Comparison of ENCODE assay signal across 9 mouse cellular contexts in genomic region chr9:73192271-73192785, GRCm38 (mm10).
DNase-seq lines count a peak whose midpoint lies in the region; ATAC-seq and TF ChIP-seq lines count a peak whose summit lies in the region.
"Had no signal": no experiment of that assay in that cellular context is flagged by ENCODE, and none has a peak within 500 bp of the region (broad histone marks: within the 10 kb centered on the region; RNA-seq: fewer than 3 reads in every experiment).

No protein-coding gene starts in this region.

- no peak overlapping the region for H3K9ac ChIP-seq in kidney, postnatal 0 days (ENCODE audit: low read depth, low read length)
- peak overlapping the region; percentile 25; the same call in 1 of the 2 replicates for H3K9ac ChIP-seq in embryonic facial prominence, embryonic 11.5 days (replicated peaks; ENCODE audit: low read length)
- no peak overlapping the region for H3K9ac ChIP-seq in midbrain, embryonic 14.5 days (replicated peaks; ENCODE audit: low read length)

- H3K9me3 ChIP-seq in kidney, postnatal 0 days (replicated peaks; ENCODE audit: low read length): no peaks in the 10 kb centered on the region
- H3K9me3 ChIP-seq in embryonic facial prominence, embryonic 11.5 days (replicated peaks; ENCODE audit: control insufficient read depth, low read length): no peaks in the 10 kb centered on the region
- H3K9me3 ChIP-seq in midbrain, embryonic 14.5 days (ENCODE audit: control insufficient read depth, low read length): no peaks in the 10 kb centered on the region

- no peak for TF ChIP-seq CTCF in kidney, postnatal 0 days (IDR thresholded peaks at IDR 0.05; ENCODE audit: low read depth)

- 23% methylated on average over 11 of the region's 11 CpGs for WGBS in kidney, postnatal 0 days
- 21% methylated on average over 11 of the region's 11 CpGs for WGBS in embryonic facial prominence, embryonic 11.5 days
- WGBS in midbrain, embryonic 14.5 days: 20% methylated on average over 11 of the region's 11 CpGs

- DNase-seq in kidney, postnatal 0 days (ENCODE audit: low spot score): no peak
- no peak for DNase-seq in kidney, adult 9 months
- peak; percentile 57 for DNase-seq in embryonic facial prominence, embryonic 11.5 days (ENCODE audit: low spot score)
- DNase-seq in midbrain, embryonic 14.5 days: peak; percentile 47
- DNase-seq in right cerebral cortex, adult 2 months (ENCODE audit: low spot score in 2 of 2): no peak
- no peak for DNase-seq in thymus, postnatal 36 days
- DNase-seq: kidney, adult 18-20 months had no signal

- no peaks in the 10 kb centered on the region for H3K4me1 ChIP-seq in kidney, postnatal 0 days (replicated peaks; ENCODE audit: insufficient read depth, low read length)
- H3K4me1 ChIP-seq in embryonic facial prominence, embryonic 11.5 days (ENCODE audit: control insufficient read depth, insufficient read depth, low read length): peaks cover 2% of the 10 kb centered on the region; the same call in 1 of the 2 replicates
- peaks cover 4% of the 10 kb centered on the region; the same call in 1 of the 2 replicates for H3K4me1 ChIP-seq in midbrain, embryonic 14.5 days (ENCODE audit: control insufficient read depth, insufficient read depth, low read length)

- H3K27ac ChIP-seq in kidney, postnatal 0 days: no peak overlapping the region
- no peak overlapping the region for H3K27ac ChIP-seq in embryonic facial prominence, embryonic 11.5 days (replicated peaks; ENCODE audit: low read depth, low read length)
- no peak overlapping the region for H3K27ac ChIP-seq in midbrain, embryonic 14.5 days (replicated peaks; ENCODE audit: low read depth, low read length)

- H3K4me2 ChIP-seq in kidney, postnatal 0 days (ENCODE audit: low read length): no peak overlapping the region
- peak overlapping the region; percentile 4; the same call in 1 of the 2 replicates for H3K4me2 ChIP-seq in embryonic facial prominence, embryonic 11.5 days (ENCODE audit: low read depth, low read length)
- H3K4me2 ChIP-seq in midbrain, embryonic 14.5 days (ENCODE audit: low read length): no peak overlapping the region

- H3K4me3 ChIP-seq in kidney, postnatal 0 days (replicated peaks; ENCODE audit: low read depth, low read length): no peak overlapping the region
- no peak overlapping the region for H3K4me3 ChIP-seq in embryonic facial prominence, embryonic 11.5 days (ENCODE audit: low read depth, low read length)
- H3K4me3 ChIP-seq in midbrain, embryonic 14.5 days (replicated peaks; ENCODE audit: low read depth, low read length): no peak overlapping the region

- ATAC-seq in kidney, postnatal 0 days (replicated peaks; ENCODE audit: low FRiP score, low read depth): peak; percentile 25; the same call in 1 of the 2 replicates
- peak; percentile 94 for ATAC-seq in cerebellum, adult (ENCODE audit: insufficient number of reproducible peaks, low FRiP score, low TSS enrichment)
- 0 out of 2 replicates have a peak, but pooled peaks have one; percentile 52 for ATAC-seq in embryonic facial prominence, embryonic 11.5 days (replicated peaks; ENCODE audit: insufficient number of reproducible peaks, low FRiP score, low TSS enrichment, low read depth)
- no peak for ATAC-seq in midbrain, embryonic 14.5 days (ENCODE audit: low FRiP score, low TSS enrichment)
- ATAC-seq in megakaryocyte, adult 5-6 weeks (ENCODE audit: poor library complexity, severe bottlenecking): no peak

- no peaks in the 10 kb centered on the region for H3K36me3 ChIP-seq in kidney, postnatal 0 days (ENCODE audit: insufficient read depth, low read length)
- no peaks in the 10 kb centered on the region for H3K36me3 ChIP-seq in embryonic facial prominence, embryonic 11.5 days (replicated peaks; ENCODE audit: control insufficient read depth, insufficient read depth, low read depth, low read length)
- H3K36me3 ChIP-seq in midbrain, embryonic 14.5 days (ENCODE audit: control insufficient read depth, insufficient read depth, low read length): no peaks in the 10 kb centered on the region

- no peaks in the 10 kb centered on the region for H3K27me3 ChIP-seq in kidney, postnatal 0 days (ENCODE audit: insufficient read depth, low read length)
- no peaks in the 10 kb centered on the region for H3K27me3 ChIP-seq in embryonic facial prominence, embryonic 11.5 days (ENCODE audit: control insufficient read depth, insufficient read depth, low read length)
- no peaks in the 10 kb centered on the region for H3K27me3 ChIP-seq in midbrain, embryonic 14.5 days (ENCODE audit: control insufficient read depth, insufficient read depth, low read length)

Comparison
In these comparisons a context has a peak if more than half of its experiments do, and no peak if none do; other contexts are left out.
1. ATAC-seq: peak in kidney, postnatal 0 days (single experiment), cerebellum, adult (single experiment) and embryonic facial prominence, embryonic 11.5 days (single experiment); none in midbrain, embryonic 14.5 days (single experiment) and megakaryocyte, adult 5-6 weeks (single experiment).
2. DNase-seq: peak in embryonic facial prominence, embryonic 11.5 days (single experiment) and midbrain, embryonic 14.5 days (single experiment); none in kidney, postnatal 0 days (single experiment), kidney, adult 9 months (single experiment), right cerebral cortex, adult 2 months (0 of 2) and thymus, postnatal 36 days (0 of 2).